Mouse (Mus musculus): ENCODE results near the gene Sh3rf1. TPM values are rescaled to one million over a fixed set of nuclear protein-coding genes. Genes with fewer than 3 reads are reported as not detected.

Gene Sh3rf1
- total RNA-seq, 2 experiments from 2014 or later = 5.5 to 6.0 TPM

GRCm38 (mm10) chr8:61279030-61279429 is 55.4 kb downstream of the Sh3rf1 start:
- intact Hi-C loops (cut with DNase I) = loop anchor here (5.0 kb wide), 1 partner anchor 33 kb away; no protein-coding TSS in a partner anchor
- no peak for DNase-seq (ENCODE audit: low spot score)

- intact Hi-C loops (cut with DNase I) = loop anchor here (5.0 kb wide), 1 partner anchor 55 kb away; no protein-coding TSS in a partner anchor
- no peak for DNase-seq (ENCODE audit: low spot score)
Observed at GRCm38 (mm10) chr8:61282303-61283168, 58.9 kb downstream of the Sh3rf1 start.

GRCm38 (mm10) chr8:61283169-61284081 is 59.8 kb downstream of the Sh3rf1 start:
- intact Hi-C loops (cut with DNase I) = loop anchor here (5.0 kb wide), 1 partner anchor 56 kb away; no protein-coding TSS in a partner anchor
- DNase-seq (ENCODE audit: low spot score) = no peak

GRCm38 (mm10) chr8:61285896-61286295 is 62.2 kb downstream of the Sh3rf1 start:
- intact Hi-C loops (cut with DNase I) = no loop called here
- DNase-seq (ENCODE audit: low spot score) = no peak

- no peak for DNase-seq (ENCODE audit: low spot score)
- intact Hi-C loops (cut with DNase I) = no loop called here
Observed at GRCm38 (mm10) chr8:61286394-61286793, 62.7 kb downstream of the Sh3rf1 start.

GRCm38 (mm10) chr8:61286795-61287385 is 63.2 kb downstream of the Sh3rf1 start:
- intact Hi-C loops (cut with DNase I) = no loop called here
- no peak for DNase-seq (ENCODE audit: low spot score)

- intact Hi-C loops (cut with DNase I) = no loop called here
Observed at GRCm38 (mm10) chr8:61288006-61288566, 64.4 kb downstream of the Sh3rf1 start.

GRCm38 (mm10) chr8:61288676-61289075 is 65.0 kb downstream of the Sh3rf1 start:
- intact Hi-C loops (cut with DNase I) = no loop called here
- no peak for DNase-seq (ENCODE audit: low spot score)

More at GRCm38 (mm10) chr8:61288006-61288566, 64.4 kb downstream of the Sh3rf1 start:
- no peak for DNase-seq (ENCODE audit: low spot score)

GRCm38 (mm10) chr8:61295040-61295439 is 71.4 kb downstream of the Sh3rf1 start:
- intact Hi-C loops (cut with DNase I) = no loop called here
- no peak for DNase-seq (ENCODE audit: low spot score)

GRCm38 (mm10) chr8:61295441-61295840 is 71.8 kb downstream of the Sh3rf1 start:
- DNase-seq (ENCODE audit: low spot score) = no peak
- intact Hi-C loops (cut with DNase I) = no loop called here

- DNase-seq (ENCODE audit: low spot score) = no peak
- intact Hi-C loops (cut with DNase I) = no loop called here
Observed at GRCm38 (mm10) chr8:61298828-61299227, 75.2 kb downstream of the Sh3rf1 start.

GRCm38 (mm10) chr8:61301298-61302028 is 77.8 kb downstream of the Sh3rf1 start:
- intact Hi-C loops (cut with DNase I) = no loop called here
- no peak for DNase-seq (ENCODE audit: low spot score)

- DNase-seq (ENCODE audit: low spot score) = no peak
- intact Hi-C loops (cut with DNase I) = no loop called here
Observed at GRCm38 (mm10) chr8:61302029-61302368, 78.3 kb downstream of the Sh3rf1 start.

- no peak for DNase-seq (ENCODE audit: low spot score)
- intact Hi-C loops (cut with DNase I) = loop anchor here (5.0 kb wide), 1 partner anchor 48 kb away; no protein-coding TSS in a partner anchor
Observed at GRCm38 (mm10) chr8:61305451-61306070, 81.9 kb downstream of the Sh3rf1 start.

- no peak for DNase-seq (ENCODE audit: low spot score)
- intact Hi-C loops (cut with DNase I) = loop anchor here (5.0 kb wide), 1 partner anchor 49 kb away; no protein-coding TSS in a partner anchor
Observed at GRCm38 (mm10) chr8:61306501-61307112, 82.9 kb downstream of the Sh3rf1 start.

GRCm38 (mm10) chr8:61308896-61309295 is 85.2 kb downstream of the Sh3rf1 start:
- DNase-seq (ENCODE audit: low spot score) = no peak
- intact Hi-C loops (cut with DNase I) = loop anchor here (5.0 kb wide), 1 partner anchor 52 kb away; no protein-coding TSS in a partner anchor

GRCm38 (mm10) chr8:61309530-61310402 is 86.1 kb downstream of the Sh3rf1 start:
- DNase-seq (ENCODE audit: low spot score) = no peak

More at GRCm38 (mm10) chr8:61309530-61310402, 86.1 kb downstream of the Sh3rf1 start:
- intact Hi-C loops (cut with DNase I) = loop anchor here (5.0 kb wide), 3 partner anchors 32 to 82 kb away; no protein-coding TSS in a partner anchor
